Mouse (Mus musculus) liver, embryonic 13.5 days (tissue): Measurements from ENCODE around the gene Olfr1410. TPM values are rescaled to one million over a fixed set of nuclear protein-coding genes. Genes with fewer than 3 reads are reported as not detected.

ENCODE experiments used
- ATAC-seq: fragments of 200-750 bp; cut with Nextera tagmentation; 2 replicates; pipeline ENCODE4 v1.8.0; 2017; ENCODE audit warnings: low read depth, mild to moderate bottlenecking, moderate number of reproducible peaks, moderate library complexity
- DNase-seq: peaks from one replicate; pipeline ENCODE4 v3.0.0; 2022
- H3K27ac ChIP-seq: fragments of 300-500 bp; sonication (generic); 2 replicates; pipeline ENCODE4 v1.5.1; 2015; ENCODE audit warnings: moderate library complexity, mild to moderate bottlenecking, inconsistent platforms
- H3K27me3 ChIP-seq: fragments of 300-500 bp; sonication (generic); 2 replicates; pipeline ENCODE4 v1.6.1; 2015; ENCODE audit warnings: mild to moderate bottlenecking, inconsistent platforms
- H3K36me3 ChIP-seq: fragments of 300-500 bp; sonication (generic); 2 replicates; pipeline ENCODE4 v1.6.1; 2015; ENCODE audit warnings: mild to moderate bottlenecking, inconsistent platforms
- H3K4me1 ChIP-seq: fragments of 300-500 bp; sonication (generic); replicated peaks from 2 replicates; pipeline ENCODE4 v1.6.1; 2015; ENCODE audit warnings: inconsistent platforms
- H3K4me2 ChIP-seq: fragments of 300-500 bp; sonication (generic); 2 replicates; pipeline ENCODE4 v1.6.1; 2015; ENCODE audit warnings: inconsistent platforms, mild to moderate bottlenecking, moderate library complexity
- H3K4me3 ChIP-seq: fragments of 300-500 bp; sonication (generic); replicated peaks from 2 replicates; pipeline ENCODE4 v1.5.1; 2015; ENCODE audit warnings: mild to moderate bottlenecking, inconsistent platforms
- H3K9ac ChIP-seq: fragments of 300-500 bp; sonication (generic); 2 replicates; pipeline ENCODE4 v1.6.1; 2015; ENCODE audit warnings: mild to moderate bottlenecking, inconsistent platforms
- H3K9me3 ChIP-seq: fragments of 300-500 bp; sonication (generic); replicated peaks from 2 replicates; pipeline ENCODE4 v1.6.1; 2016; ENCODE audit warnings: inconsistent platforms
- WGBS: fragments of 180-500 bp; shearing (Covaris S2); methylation state at CpG from one replicate; pipeline ENCODE4 v1.1.7; 2015; ENCODE audit not compliant: insufficient replicate concordance; 5-methylcytosine and 5-hydroxymethylcytosine counted together
- polyA plus RNA-seq: library from polyadenylated mRNA; unstranded; fragments of >200 nt; fragmentation: Nextera tagmentation; extraction: Ambion mirVana; gene quantifications from 2 replicates; pipeline ENCODE4 v1.2.1, GENCODE M21; 2015

Olfr1410 gene
- polyA plus RNA-seq, 1 experiment from 2014 or later = not detected

GRCm38 (mm10) chr1:92657025-92657820 is 51.6 kb downstream of the Olfr1410 start:
- H3K27me3 ChIP-seq = no peaks in the 10 kb centered on the region
- no peak overlapping the region for H3K4me2 ChIP-seq
- H3K27ac ChIP-seq = no peak overlapping the region
- no peak overlapping the region for H3K4me3 ChIP-seq
- no peak overlapping the region for H3K9ac ChIP-seq
- WGBS = 65% methylated on average over 11 of the region's 11 CpGs
- ATAC-seq (no peak), DNase-seq (no peak)
- H3K36me3 ChIP-seq = no peaks in the 10 kb centered on the region
- H3K9me3 ChIP-seq = no peaks in the 10 kb centered on the region
- H3K4me1 ChIP-seq = no peaks in the 10 kb centered on the region

GRCm38 (mm10) chr1:92659392-92659791 is 53.8 kb downstream of the Olfr1410 start:
- H3K4me2 ChIP-seq = no peak overlapping the region
- no peaks in the 10 kb centered on the region for H3K9me3 ChIP-seq
- no peak for DNase-seq
- no peaks in the 10 kb centered on the region for H3K27me3 ChIP-seq
- no peak overlapping the region for H3K27ac ChIP-seq
- no peak for ATAC-seq
- no peaks in the 10 kb centered on the region for H3K4me1 ChIP-seq
- no peak overlapping the region for H3K9ac ChIP-seq
- H3K4me3 ChIP-seq = no peak overlapping the region
- H3K36me3 ChIP-seq = no peaks in the 10 kb centered on the region
- 10% methylated on average over 5 of the region's 5 CpGs for WGBS

Other genes starting within 250 kb of the Olfr1410 start
- 167 and 187 TPM in 2 replicates for gene Ndufa10, start 131.9 kb upstream of the Olfr1410 start, polyA plus RNA-seq
- gene Olfr1416, start 120.7 kb upstream of the Olfr1410 start, polyA plus RNA-seq = not detected in 2 replicates
- not detected in 2 replicates for gene Olfr1415, start 109.7 kb upstream of the Olfr1410 start, polyA plus RNA-seq
- gene Olfr1414, start 87.1 kb upstream of the Olfr1410 start, polyA plus RNA-seq = not detected in 2 replicates
- not detected in 2 replicates for gene Olfr1413, start 34.5 kb upstream of the Olfr1410 start, polyA plus RNA-seq
- not detected in 2 replicates for gene Olfr1412, start 20.0 kb upstream of the Olfr1410 start, polyA plus RNA-seq
- not detected in 2 replicates for gene Olfr1411, start 11.4 kb upstream of the Olfr1410 start, polyA plus RNA-seq
- gene Olfr12, start 12.0 kb downstream of the Olfr1410 start, polyA plus RNA-seq = not detected in 2 replicates
- gene Cops9, start 36.2 kb downstream of the Olfr1410 start, polyA plus RNA-seq = 204 and 226 TPM in 2 replicates
- not detected in 2 replicates for gene Otos, start 43.1 kb downstream of the Olfr1410 start, polyA plus RNA-seq
- gene Gpc1, start 225.9 kb downstream of the Olfr1410 start, polyA plus RNA-seq = 2.7 TPM in 2 replicates